Mouse (Mus musculus): ENCODE results near the gene Zfx. TPM values are rescaled to one million over a fixed set of nuclear protein-coding genes. Genes with fewer than 3 reads are reported as not detected.

Gene Zfx
- 60.3 and 69.7 TPM in 2 replicates for total RNA-seq (2017)

DNA sequence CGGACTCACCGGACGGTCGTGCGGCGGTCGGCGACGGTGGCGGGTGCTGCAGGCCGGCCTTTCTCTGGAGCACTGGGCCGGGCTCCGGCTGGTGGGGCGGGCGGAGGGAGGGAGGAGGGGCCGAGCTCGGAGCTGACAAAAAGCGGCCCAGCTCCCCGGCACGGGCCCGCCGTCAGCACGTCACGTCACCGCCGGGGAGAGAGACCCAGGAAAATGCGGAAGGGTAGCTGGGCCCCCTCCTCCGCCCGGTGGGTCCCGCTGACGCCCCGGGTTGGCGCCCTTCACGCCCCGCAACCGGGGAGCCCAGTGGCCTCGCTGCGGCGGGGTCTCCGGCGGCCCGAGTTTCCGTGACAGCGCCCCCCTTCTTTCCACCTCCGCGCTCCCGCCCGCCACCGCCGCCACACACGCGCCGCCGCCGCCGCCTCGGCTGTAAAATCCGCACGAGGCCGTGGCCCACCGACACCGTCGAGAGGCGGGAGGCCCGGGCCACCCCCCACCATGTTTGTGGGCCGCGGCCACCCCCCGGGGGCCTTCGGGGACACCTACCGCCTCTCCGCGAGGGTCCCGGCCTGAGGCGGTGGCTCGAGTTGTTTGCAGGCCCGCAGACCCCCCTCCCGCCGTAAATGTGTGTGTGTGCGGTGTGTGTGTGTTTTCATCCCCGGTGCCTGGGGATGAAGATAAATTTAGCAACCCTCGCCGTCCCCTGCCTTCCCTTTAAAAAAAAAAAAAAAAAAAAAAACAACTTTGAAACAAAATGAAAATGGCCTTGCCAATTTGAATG, at the start of gene Zfx:
Gene Zfx (minus strand): TSS at position 644 of the 781 bp plus-strand sequence.
- ATAC-seq (replicated peaks in 1 of 2; ENCODE audit: insufficient read depth in 1 of 2, low FRiP score in 2 of 2, low TSS enrichment in 1 of 2, low read depth in 1 of 2, poor library complexity in 2 of 2, severe bottlenecking in 2 of 2) = peak; percentile 25 to 61; a peak in 3 of 4 replicates

DNA sequence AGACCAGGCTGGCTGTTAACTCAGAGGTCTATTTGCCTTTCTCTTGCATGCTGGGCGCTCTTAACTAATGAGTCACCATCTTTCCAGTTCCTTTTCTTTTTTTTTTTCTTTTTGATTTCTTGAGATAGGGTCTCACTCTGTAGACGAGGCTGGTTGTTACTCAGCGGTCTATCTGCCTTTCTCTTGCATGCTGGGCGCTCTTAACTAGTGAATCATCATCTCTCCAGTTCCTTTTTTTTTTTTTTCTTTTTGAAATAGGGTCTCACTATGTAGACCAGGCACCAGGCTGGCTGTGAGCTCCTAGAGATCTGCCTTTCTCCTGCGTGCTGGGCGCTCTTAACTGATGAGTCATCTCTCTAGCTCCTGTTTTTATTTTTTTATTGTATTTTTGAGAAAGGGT, 45.8 kb upstream of the Zfx start:
- ATAC-seq (replicated peaks in 1 of 2; ENCODE audit: insufficient read depth in 1 of 2, low FRiP score in 2 of 2, low TSS enrichment in 1 of 2, low read depth in 1 of 2, poor library complexity in 2 of 2, severe bottlenecking in 2 of 2) = no peak

DNA sequence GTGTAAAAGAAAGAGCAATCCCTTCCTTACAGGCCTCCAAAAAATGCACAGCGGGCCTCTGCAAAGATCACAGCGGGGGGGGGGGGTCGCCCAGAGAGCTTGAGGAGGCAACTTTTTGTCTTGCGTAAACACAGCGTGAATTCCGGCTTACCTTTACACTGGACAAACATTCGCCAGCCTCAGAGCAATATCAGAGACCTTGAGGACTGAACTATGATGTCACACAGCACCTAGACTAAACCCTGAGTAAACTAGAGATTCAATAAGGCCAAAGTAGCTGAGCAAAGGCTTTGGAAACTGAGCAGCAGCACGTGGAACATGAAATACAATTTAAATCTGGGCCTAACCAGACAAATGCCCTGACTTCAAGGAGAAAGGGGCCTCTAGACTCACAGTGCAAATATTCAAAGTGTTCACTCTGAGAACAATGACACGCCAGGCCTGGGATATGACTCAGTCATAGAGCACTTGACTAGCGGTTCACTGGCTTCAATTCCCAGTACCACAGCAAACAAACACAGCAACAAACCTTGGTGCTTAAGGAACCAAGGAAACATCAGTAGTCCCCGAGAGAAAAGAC, 28.8 kb upstream of the Zfx start:
- no peak for ATAC-seq (replicated peaks in 1 of 2; ENCODE audit: insufficient read depth in 1 of 2, low FRiP score in 2 of 2, low TSS enrichment in 1 of 2, low read depth in 1 of 2, poor library complexity in 2 of 2, severe bottlenecking in 2 of 2)

DNA sequence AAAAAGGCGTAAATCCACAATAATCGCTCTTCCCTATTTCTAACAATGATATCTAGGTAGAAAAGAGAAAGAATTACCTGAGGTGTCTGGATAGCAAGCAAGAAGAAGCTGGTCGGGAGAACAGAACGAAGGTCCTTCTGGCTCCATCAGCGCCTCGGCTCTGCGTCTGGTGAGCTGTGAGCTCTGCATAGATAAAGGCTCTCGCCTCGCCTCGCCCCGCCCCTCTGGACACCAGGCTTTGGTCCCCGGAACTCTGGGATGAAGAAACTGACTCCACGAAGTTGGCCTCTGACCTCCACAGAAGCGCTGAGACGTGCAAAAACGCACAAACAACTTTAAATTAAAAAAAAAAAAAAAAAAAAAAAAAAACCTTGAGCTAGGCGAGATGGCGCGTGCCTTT, 27.0 kb upstream of the Zfx start:
- ATAC-seq (replicated peaks in 1 of 2; ENCODE audit: insufficient read depth in 1 of 2, low FRiP score in 2 of 2, low TSS enrichment in 1 of 2, low read depth in 1 of 2, poor library complexity in 2 of 2, severe bottlenecking in 2 of 2) = no peak

DNA sequence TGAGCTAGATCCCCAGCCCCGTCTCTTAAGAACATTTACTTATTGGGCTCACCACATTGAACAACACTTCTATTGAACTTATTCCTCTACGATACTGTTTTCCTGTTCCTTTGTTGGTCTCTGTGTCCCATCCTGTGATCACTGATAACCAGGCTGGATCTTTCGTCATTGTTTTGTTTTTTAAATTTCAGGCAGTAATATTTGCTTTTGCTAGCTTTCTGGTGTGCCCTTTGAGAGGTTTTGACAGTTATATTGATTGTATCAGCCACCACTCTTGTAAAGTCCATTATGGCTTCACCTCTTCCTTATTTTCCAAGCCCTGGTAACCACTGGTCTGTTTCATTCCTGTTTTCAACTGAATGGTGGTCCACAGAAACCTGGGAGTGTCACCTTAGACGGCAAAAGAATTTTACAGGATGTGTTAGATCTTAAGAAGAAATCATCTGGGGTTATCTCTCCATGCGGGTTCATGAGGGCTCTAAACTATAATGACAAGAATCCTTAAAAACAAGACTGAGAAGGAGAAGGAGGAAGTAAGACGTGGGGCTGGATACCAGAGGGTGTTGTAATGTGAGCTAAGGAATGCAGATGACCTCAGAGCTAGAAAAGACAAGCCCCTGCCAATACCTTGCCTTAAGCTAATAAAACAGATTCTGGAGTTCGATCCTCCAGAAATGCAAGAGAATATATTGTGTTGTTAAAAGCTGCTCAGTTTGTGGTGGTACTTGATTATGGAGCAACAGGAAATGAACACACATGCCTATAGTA, 18.7 kb upstream of the Zfx start:
- ATAC-seq (replicated peaks in 1 of 2; ENCODE audit: insufficient read depth in 1 of 2, low FRiP score in 2 of 2, low TSS enrichment in 1 of 2, low read depth in 1 of 2, poor library complexity in 2 of 2, severe bottlenecking in 2 of 2) = no peak

DNA sequence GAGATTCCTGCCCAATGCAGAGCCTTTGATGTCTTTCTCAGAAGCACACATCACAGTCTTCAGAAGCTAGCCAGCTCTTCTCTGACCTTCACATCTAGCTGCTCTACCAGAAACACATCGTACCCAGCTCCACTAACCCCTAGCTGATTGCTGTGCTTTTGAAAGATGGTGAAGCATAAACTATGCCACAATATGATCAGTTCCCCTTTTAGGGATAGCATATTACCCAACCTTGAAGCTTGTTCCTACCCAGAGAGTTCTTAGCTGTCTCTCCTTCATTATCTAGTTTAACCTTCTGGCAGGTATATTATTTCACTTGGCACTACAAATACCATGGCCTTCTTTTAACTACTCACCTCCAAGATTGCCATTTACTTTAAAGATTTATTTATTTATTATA, 16.6 kb upstream of the Zfx start:
- no peak; a peak in 1 of 4 replicates for ATAC-seq (replicated peaks in 1 of 2; ENCODE audit: insufficient read depth in 1 of 2, low FRiP score in 2 of 2, low TSS enrichment in 1 of 2, low read depth in 1 of 2, poor library complexity in 2 of 2, severe bottlenecking in 2 of 2)

DNA sequence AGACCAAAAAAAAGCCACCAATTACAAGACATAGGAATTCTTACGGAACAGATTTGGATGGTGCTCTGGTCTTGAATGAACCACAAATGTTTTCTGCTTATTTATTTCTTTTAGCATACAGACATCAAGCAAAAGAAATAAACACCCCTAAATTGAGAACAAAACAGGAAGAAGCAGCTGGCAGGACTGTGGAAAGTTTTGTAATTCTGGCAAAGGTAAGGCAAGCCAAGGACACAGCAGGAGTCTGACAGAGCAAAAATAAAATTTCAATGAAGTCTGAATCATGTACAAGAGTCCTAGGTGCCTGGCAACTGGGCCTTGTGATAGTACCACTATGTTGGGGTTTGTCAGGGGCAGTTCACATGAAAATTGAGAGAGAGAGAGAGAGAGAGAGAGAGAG, 14.8 kb upstream of the Zfx start:
- no peak for ATAC-seq (replicated peaks in 1 of 2; ENCODE audit: insufficient read depth in 1 of 2, low FRiP score in 2 of 2, low TSS enrichment in 1 of 2, low read depth in 1 of 2, poor library complexity in 2 of 2, severe bottlenecking in 2 of 2)

DNA sequence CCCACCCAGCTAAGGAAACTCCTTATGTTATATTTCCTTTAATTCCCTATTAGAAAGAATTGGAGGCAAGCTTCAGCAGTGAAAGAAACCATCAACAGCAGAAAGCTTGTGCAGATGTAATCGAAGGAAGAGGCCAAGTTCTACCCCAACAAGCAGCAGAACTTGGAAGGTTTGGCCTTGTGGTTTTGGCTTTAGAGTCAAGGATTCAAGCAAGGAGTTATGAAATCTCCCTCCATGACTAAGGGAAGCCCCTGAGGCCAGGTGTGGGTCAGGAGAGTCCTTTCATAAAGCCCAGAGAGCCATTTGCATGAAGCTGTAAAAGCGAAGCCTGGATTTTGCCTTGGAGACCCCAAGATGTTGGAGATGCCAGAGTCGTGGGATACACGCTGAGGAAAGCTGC, 11.6 kb upstream of the Zfx start:
- no peak for ATAC-seq (replicated peaks in 1 of 2; ENCODE audit: insufficient read depth in 1 of 2, low FRiP score in 2 of 2, low TSS enrichment in 1 of 2, low read depth in 1 of 2, poor library complexity in 2 of 2, severe bottlenecking in 2 of 2)

DNA sequence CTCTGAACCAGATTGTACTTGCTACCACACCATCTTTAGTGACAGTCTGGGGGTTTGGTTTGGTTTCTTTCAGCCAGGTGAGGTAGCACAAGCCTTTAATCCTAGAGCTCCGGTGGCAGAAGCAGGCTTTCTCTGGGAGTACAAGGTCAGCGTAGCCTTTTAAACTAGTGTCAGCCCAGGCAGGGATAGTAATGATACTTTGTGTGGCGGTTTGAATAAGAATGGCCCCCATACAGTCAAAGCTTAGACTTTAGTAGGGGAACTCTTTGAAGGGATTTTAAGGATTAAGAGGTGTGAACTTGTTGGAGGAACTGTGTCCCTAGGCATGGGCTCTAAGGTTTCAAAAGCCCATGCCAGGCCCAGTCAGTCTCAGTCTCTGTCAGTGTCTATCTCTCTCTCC, 10.0 kb upstream of the Zfx start:
- no peak for ATAC-seq (replicated peaks in 1 of 2; ENCODE audit: insufficient read depth in 1 of 2, low FRiP score in 2 of 2, low TSS enrichment in 1 of 2, low read depth in 1 of 2, poor library complexity in 2 of 2, severe bottlenecking in 2 of 2)

DNA sequence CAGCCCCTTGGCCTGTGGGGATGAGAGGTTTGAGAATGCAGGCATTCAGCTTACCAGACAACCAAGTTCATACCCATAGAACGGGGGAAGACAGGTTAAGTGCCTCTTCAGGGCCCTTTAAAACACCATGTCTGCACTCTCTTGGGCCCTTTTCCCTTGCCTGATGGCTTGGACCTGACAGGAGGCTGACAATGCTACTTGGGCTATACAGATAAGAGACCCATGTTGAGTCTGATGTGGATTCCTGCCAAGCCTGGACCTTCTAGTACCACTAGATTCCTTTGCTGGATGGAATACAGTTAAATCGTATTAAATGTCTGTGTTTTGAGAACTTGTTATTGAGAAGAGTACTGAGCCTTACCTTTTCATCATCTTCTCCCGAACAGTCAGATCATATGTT, 8.7 kb upstream of the Zfx start:
- ATAC-seq (replicated peaks in 1 of 2; ENCODE audit: insufficient read depth in 1 of 2, low FRiP score in 2 of 2, low TSS enrichment in 1 of 2, low read depth in 1 of 2, poor library complexity in 2 of 2, severe bottlenecking in 2 of 2) = no peak

DNA sequence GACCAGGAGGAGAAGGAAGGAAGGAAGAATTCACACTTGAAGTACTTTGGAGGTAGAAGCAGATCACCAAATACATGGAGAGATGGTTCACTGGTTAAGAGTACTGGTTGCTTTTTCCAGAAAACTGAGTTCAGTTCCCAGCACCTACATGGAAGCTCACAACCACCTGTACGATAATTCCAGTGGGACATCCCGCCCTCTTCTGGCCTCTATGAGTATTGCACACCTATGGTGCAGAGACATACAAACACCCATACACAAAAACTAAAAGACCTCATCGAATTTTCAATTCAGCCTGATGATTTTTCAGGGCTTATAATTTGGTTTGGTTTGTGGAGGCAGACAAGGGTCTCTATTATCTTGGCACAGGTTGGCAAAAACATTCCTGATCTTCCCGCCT, 6.2 kb upstream of the Zfx start:
- no peak for ATAC-seq (replicated peaks in 1 of 2; ENCODE audit: insufficient read depth in 1 of 2, low FRiP score in 2 of 2, low TSS enrichment in 1 of 2, low read depth in 1 of 2, poor library complexity in 2 of 2, severe bottlenecking in 2 of 2)

DNA sequence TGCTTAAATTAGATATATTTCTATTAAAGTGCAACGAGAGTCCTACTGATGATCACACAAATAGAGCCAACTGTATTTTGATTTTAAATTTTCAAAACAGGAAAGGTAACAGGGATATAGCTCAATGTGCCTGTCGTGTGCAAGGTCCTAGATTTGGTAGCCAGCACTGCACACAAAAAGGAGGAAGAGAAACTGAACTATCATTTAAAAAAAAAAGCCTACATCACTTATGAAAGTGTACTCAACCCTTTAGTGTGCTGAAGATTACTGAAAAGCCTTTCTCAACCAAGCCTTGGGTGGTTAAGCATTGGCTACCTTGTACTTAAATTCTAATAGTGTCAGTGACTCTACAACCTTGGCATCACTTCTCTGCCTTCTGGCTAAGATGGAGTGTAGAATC, 2.4 kb upstream of the Zfx start:
- ATAC-seq (replicated peaks in 1 of 2; ENCODE audit: insufficient read depth in 1 of 2, low FRiP score in 2 of 2, low TSS enrichment in 1 of 2, low read depth in 1 of 2, poor library complexity in 2 of 2, severe bottlenecking in 2 of 2) = no peak

DNA sequence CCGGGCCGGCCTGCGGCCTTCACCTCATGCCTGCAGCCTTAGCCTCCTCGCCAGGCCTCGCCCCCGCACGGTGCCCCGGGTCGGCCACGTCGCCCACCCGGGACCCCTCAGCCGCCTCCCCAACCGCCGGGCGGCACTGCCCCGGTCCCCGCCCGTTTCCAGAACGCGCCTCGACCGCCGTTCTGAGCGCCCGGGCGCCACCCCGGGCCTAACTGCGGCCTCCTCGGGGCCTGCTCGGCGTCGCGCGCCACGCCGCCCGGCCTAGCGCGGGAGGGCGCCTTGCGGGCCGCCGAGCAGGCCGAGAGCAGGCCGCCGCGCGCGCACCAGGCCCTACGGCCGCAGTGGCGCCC, 818 bp downstream of the Zfx start:
- ATAC-seq (replicated peaks in 1 of 2; ENCODE audit: insufficient read depth in 1 of 2, low FRiP score in 2 of 2, low TSS enrichment in 1 of 2, low read depth in 1 of 2, poor library complexity in 2 of 2, severe bottlenecking in 2 of 2) = no peak

DNA sequence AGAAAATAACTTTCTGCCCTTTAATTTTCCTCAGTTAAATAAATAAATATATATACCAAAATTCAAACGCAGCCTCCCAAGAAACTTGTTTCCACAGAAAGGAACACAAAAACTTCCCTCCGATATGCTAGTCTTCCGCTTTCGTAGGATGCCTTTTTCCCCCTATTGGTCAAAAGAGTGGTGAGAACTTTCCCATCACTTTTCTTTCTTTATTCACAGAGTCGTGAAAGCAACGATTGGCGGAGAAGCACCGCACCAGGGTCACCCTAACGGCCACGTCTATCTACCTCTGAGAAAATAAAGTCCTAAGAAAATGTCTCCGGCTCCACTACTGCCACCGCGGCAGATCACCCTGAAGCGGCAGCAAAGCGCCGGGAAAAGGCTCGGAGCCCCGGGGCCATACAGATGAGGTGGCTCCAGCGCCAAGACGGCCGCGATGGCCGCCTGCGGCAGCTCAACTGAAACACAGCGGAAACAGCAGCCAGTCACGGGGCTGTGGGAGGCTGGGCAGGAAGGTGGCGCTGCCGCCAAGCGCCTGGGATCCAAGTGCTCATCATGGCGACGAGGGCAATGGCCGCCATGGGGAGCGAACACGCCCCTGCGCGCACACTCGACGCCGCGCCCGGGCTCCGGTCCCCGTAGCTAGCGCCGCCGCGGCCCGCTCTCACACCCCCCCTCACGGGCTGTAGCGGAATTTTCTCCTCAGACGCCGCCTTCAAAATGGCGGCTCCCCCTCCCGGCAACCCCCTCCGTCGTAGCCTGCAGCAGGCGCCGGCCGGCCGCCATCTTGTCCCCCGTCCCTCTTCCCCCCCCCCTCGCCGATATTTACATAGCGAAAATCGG, 1.4 kb downstream of the Zfx start:
- ATAC-seq (replicated peaks in 1 of 2; ENCODE audit: insufficient read depth in 1 of 2, low FRiP score in 2 of 2, low TSS enrichment in 1 of 2, low read depth in 1 of 2, poor library complexity in 2 of 2, severe bottlenecking in 2 of 2) = peak; percentile 75 to 82

DNA sequence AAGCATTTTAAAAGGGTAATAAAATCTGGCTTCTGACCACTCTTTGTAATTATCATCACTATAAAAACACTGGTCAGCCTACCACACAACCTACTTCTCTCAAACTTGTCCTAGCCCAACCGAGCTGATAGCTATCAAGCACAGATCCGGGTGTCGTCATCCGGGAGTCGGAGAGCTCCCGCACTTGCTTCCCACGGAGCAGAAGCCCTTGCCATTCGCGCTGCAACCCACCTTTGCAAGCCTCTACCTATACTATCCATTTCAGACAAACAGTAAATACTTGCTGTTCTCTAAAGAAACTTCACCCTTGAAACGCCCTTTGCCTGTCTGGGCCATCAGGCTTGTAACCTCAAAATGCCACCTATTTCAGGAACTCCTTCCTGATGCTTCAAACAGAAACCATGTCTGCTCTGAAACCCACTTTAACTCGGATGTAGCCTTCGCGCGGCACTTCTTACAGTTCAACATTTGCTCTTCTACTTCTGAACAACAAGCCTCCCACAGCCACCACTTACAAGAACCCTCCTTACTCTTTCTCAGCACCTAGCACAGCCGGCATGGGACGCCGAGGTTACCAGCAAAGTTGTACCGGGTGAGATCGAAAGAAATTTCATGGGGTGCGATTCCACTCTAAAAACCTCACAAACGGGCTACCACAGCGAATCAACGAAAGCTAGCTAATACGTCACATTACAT, 2.2 kb downstream of the Zfx start:
- no peak for ATAC-seq (replicated peaks in 1 of 2; ENCODE audit: insufficient read depth in 1 of 2, low FRiP score in 2 of 2, low TSS enrichment in 1 of 2, low read depth in 1 of 2, poor library complexity in 2 of 2, severe bottlenecking in 2 of 2)

DNA sequence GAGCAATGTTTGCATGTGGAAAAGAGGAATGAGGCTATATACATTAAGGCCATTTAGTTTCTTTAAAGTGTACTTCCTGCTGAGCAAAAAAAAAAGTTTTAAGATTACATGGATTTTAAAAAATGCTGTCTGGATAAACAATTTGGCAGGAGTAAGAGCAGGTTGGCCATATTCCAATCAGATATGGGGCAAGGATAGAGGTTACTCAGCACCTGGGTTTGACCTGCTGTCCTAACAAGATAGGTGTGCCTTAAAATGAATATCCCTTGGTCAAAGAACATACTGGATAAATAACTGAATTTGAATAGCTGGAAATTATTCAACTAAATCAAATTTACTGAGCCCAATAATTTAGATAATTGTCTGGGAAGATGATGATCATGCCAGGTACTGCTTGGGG, 5.2 kb downstream of the Zfx start:
- ATAC-seq (replicated peaks in 1 of 2; ENCODE audit: insufficient read depth in 1 of 2, low FRiP score in 2 of 2, low TSS enrichment in 1 of 2, low read depth in 1 of 2, poor library complexity in 2 of 2, severe bottlenecking in 2 of 2) = no peak

DNA sequence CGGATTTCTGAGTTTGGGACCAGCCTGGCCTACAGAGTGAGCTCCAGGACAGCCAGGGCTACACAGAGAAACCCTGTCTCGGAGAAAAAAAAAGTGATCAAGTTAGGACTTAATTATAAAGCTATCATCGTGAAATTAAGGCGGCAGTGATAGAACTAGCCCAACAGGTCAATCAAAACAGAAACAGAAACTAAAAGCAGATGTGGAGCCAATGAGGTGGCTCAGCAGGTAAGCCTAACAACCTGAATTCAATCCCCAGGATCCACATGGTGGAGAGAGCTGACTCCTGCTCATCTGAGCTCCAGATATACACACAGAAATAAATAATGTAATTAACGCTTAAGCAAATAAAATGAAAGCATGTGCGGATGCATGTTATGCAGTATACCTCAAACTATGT, 7.6 kb downstream of the Zfx start:
- no peak for ATAC-seq (replicated peaks in 1 of 2; ENCODE audit: insufficient read depth in 1 of 2, low FRiP score in 2 of 2, low TSS enrichment in 1 of 2, low read depth in 1 of 2, poor library complexity in 2 of 2, severe bottlenecking in 2 of 2)

Measured in hematopoietic stem cell, adult 5-6 weeks (primary cell).